Mouse (Mus musculus) ES-Bruce4 (cell line): Measurements from ENCODE around the gene Lpp. TPM values are rescaled to one million over a fixed set of nuclear protein-coding genes. Genes with fewer than 3 reads are reported as not detected.

ENCODE experiments used
- H3K27ac ChIP-seq: 2 replicates; pipeline ENCODE4 v1.5.1; 2012; ENCODE audit warnings: low read length, inconsistent platforms; ENCODE audit not compliant: insufficient read depth
- H3K27me3 ChIP-seq: 2 replicates; pipeline ENCODE4 v1.6.1; 2012; ENCODE audit warnings: mild to moderate bottlenecking, low read length, inconsistent platforms; ENCODE audit not compliant: control insufficient read depth, poor library complexity, insufficient read depth, severe bottlenecking
- H3K36me3 ChIP-seq: 2 replicates; pipeline ENCODE4 v1.6.1; 2012; ENCODE audit warnings: inconsistent platforms, mild to moderate bottlenecking, low read length, moderate library complexity; ENCODE audit not compliant: control insufficient read depth, poor library complexity, insufficient read depth, severe bottlenecking
- H3K4me1 ChIP-seq: one replicate; pipeline ENCODE4 v1.8.1; 2011; ENCODE audit warnings: low read length; ENCODE audit not compliant: control insufficient read depth, insufficient read depth
- H3K4me3 ChIP-seq: 2 replicates; pipeline ENCODE4 v1.5.1; 2011; ENCODE audit warnings: low read depth, mild to moderate bottlenecking, low read length
- H3K9ac ChIP-seq: 2 replicates; pipeline ENCODE4 v1.6.1; 2012; ENCODE audit warnings: low read depth, mild to moderate bottlenecking, inconsistent platforms; ENCODE audit not compliant: poor library complexity, severe bottlenecking
- H3K9me3 ChIP-seq: replicated peaks from 2 replicates; pipeline ENCODE4 v1.6.1; 2012; ENCODE audit warnings: mild to moderate bottlenecking, low read length, inconsistent platforms; ENCODE audit not compliant: control insufficient read depth, poor library complexity, insufficient read depth, severe bottlenecking
- CTCF ChIP-seq: IDR thresholded peaks from one replicate; pipeline ENCODE4 v1.8.1; 2011; ENCODE audit warnings: low read depth, low read length
- EP300 ChIP-seq: IDR thresholded peaks from 2 replicates; pipeline ENCODE4 v1.6.1; 2011; ENCODE audit warnings: low read depth, low read length; ENCODE audit not compliant: insufficient read depth
- POLR2A ChIP-seq: IDR thresholded peaks from one replicate; pipeline ENCODE4 v1.8.1; 2011; ENCODE audit warnings: low read length; ENCODE audit not compliant: insufficient read depth
- polyA plus RNA-seq: library from polyadenylated mRNA; stranded (reverse); fragments of >200 nt; gene quantifications from 2 replicates; pipeline ENCODE4 v1.2.4, GENCODE M21; 2011; ENCODE audit warnings: low read depth; ENCODE audit not compliant: missing spikeins, insufficient read depth, insufficient read length

Lpp gene
- polyA plus RNA-seq, 1 experiment: 48.5 TPM

GRCm38 (mm10) chr16:24833221-24833620, 439.9 kb downstream of the Lpp start:
- Histone ChIP-seq H3K27me3 (no peaks in the 10 kb centered on the region), H3K9ac (no peak overlapping the region), H3K9me3 (peaks cover 14% of the 10 kb centered on the region), H3K4me1 (no peaks in the 10 kb centered on the region), H3K27ac (no peak overlapping the region), H3K36me3 (no peaks in the 10 kb centered on the region), H3K4me3 (no peak overlapping the region)
- no peak for TF ChIP-seq CTCF
- no peak for TF ChIP-seq EP300
- TF ChIP-seq POLR2A: no peak

- H3K9ac ChIP-seq: no peak overlapping the region
- TF ChIP-seq CTCF: no peak
- TF ChIP-seq POLR2A: no peak
- no peak for TF ChIP-seq EP300
- 0 out of 2 replicates have a peak, but pooled peaks cover 2% of the 10 kb centered on the region for H3K9me3 ChIP-seq
- H3K4me1 ChIP-seq: no peaks in the 10 kb centered on the region
- H3K36me3 ChIP-seq: no peaks in the 10 kb centered on the region
- H3K27me3 ChIP-seq: no peaks in the 10 kb centered on the region
- H3K4me3 ChIP-seq: no peak overlapping the region
- H3K27ac ChIP-seq: no peak overlapping the region
These were observed 441.2 kb downstream of the Lpp start for GRCm38 (mm10) chr16:24834536-24834935.

DNA sequence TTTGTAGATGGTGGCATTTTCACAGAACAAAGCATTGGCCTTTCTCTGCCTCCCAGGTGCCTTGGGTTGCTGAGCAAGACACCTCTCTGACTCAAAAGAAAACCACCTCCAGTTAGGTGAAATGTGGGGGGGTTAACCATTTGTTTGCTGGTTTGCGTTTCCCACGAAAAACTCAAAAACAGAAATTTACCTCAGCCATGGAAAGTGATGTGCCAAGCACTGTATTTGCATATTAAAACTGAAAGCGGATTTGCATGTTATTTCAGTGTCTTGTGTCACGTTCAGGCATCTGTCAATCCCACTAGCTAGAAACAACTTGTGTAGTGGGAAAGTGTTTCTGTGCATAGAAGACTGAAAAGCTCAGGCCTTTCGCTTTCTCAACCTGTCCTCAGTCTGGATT, 443.2 kb downstream of the Lpp start:
- H3K4me1 ChIP-seq: no peaks in the 10 kb centered on the region
- H3K27ac ChIP-seq: no peak overlapping the region
- H3K4me3 ChIP-seq: no peak overlapping the region
- TF ChIP-seq CTCF: no peak
- TF ChIP-seq POLR2A: no peak
- no peak for TF ChIP-seq EP300
- H3K27me3 ChIP-seq: no peaks in the 10 kb centered on the region
- no peak overlapping the region for H3K9ac ChIP-seq
- no peaks in the 10 kb centered on the region for H3K36me3 ChIP-seq
- no peaks in the 10 kb centered on the region for H3K9me3 ChIP-seq

DNA sequence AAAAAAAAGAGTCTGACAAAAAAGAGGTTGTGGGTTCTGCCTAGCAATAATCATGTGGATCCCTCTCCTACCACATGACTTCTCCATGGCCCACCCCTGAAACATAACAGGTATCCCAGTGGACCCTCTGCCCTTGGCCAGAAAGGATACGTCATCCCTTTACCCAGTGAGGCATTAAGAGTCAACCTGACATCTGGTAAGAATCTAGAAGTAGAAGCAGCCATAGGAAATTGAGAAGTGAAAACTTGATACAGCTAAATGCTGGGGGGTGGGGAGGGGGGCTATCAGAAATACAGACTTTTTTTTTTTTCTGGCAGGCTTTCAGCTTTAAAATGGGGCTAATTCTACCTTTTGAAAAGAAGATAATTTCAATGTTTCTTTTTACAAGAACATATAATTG, 445.7 kb downstream of the Lpp start:
- Histone ChIP-seq H3K36me3 (no peaks in the 10 kb centered on the region), H3K27me3 (no peaks in the 10 kb centered on the region), H3K4me1 (no peaks in the 10 kb centered on the region), H3K4me3 (no peak overlapping the region), H3K9me3 (no peaks in the 10 kb centered on the region), H3K27ac (no peak overlapping the region), H3K9ac (no peak overlapping the region)
- no peak for TF ChIP-seq CTCF
- TF ChIP-seq POLR2A: no peak
- no peak for TF ChIP-seq EP300

DNA sequence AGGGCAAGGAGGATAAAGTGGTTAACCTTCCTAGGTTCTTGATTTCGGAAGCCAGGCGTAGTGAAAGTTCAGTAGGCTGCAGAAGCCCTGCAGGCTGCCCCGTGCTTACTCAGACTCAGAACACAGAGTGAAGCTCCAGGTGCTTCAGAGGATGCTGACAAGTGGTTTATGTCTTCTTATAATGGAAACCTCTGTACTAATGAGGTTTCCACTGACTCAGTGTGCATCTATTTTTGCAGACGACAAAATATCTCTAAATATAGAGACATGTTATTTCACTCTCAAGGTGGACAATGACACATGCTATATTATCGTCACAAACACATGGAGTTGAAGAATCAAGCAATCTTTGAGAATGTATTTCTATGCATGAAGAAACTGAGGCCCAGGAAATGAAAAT, 446.8 kb downstream of the Lpp start:
- Histone ChIP-seq H3K9me3 (no peaks in the 10 kb centered on the region), H3K27ac (no peak overlapping the region), H3K27me3 (no peaks in the 10 kb centered on the region), H3K36me3 (no peaks in the 10 kb centered on the region), H3K4me3 (no peak overlapping the region), H3K4me1 (no peaks in the 10 kb centered on the region), H3K9ac (no peak overlapping the region)
- TF ChIP-seq CTCF: no peak
- no peak for TF ChIP-seq EP300
- no peak for TF ChIP-seq POLR2A

- no peaks in the 10 kb centered on the region for H3K9me3 ChIP-seq
- no peaks in the 10 kb centered on the region for H3K4me1 ChIP-seq
- no peak overlapping the region for H3K27ac ChIP-seq
- H3K4me3 ChIP-seq: no peak overlapping the region
- TF ChIP-seq CTCF (no peak), POLR2A (no peak), EP300 (no peak)
- H3K9ac ChIP-seq: no peak overlapping the region
- no peaks in the 10 kb centered on the region for H3K36me3 ChIP-seq
- 0 out of 2 replicates have a peak, but pooled peaks cover 1% of the 10 kb centered on the region for H3K27me3 ChIP-seq
These were observed 452.8 kb downstream of the Lpp start for GRCm38 (mm10) chr16:24846141-24846540.
